Mouse (Mus musculus): ENCODE measurements around the gene Evi5l. TPM values are rescaled to one million over a fixed set of nuclear protein-coding genes. Genes with fewer than 3 reads are reported as not detected.

Evi5l gene
- polyA plus RNA-seq, 1 experiment from 2014 or later: 12.5 TPM

Other genes starting within 250 kb of the Evi5l start
- not detected in 2 replicates for gene Cd209b, start 239.7 kb upstream of the Evi5l start, polyA plus RNA-seq (2014; fragmentation: Nextera tagmentation; extraction: Ambion mirVana)
- 0.55 and 0.69 TPM in 2 replicates for gene Cd209c, start 211.8 kb upstream of the Evi5l start, polyA plus RNA-seq (2014; fragmentation: Nextera tagmentation; extraction: Ambion mirVana)
- not detected in 2 replicates for gene Cd209f, start 60.7 kb upstream of the Evi5l start, polyA plus RNA-seq (2014; fragmentation: Nextera tagmentation; extraction: Ambion mirVana)
- not detected in 2 replicates for gene Cd209g, start 32.5 kb upstream of the Evi5l start, polyA plus RNA-seq (2014; fragmentation: Nextera tagmentation; extraction: Ambion mirVana)
- 1.0 and 1.4 TPM in 2 replicates for gene Prr36, start 50.9 kb downstream of the Evi5l start, polyA plus RNA-seq (2014; fragmentation: Nextera tagmentation; extraction: Ambion mirVana)
- 0.21 TPM in 2 replicates for gene Lrrc8e, start 60.3 kb downstream of the Evi5l start, polyA plus RNA-seq (2014; fragmentation: Nextera tagmentation; extraction: Ambion mirVana)
- gene Map2k7, start 72.2 kb downstream of the Evi5l start, polyA plus RNA-seq (2014; fragmentation: Nextera tagmentation; extraction: Ambion mirVana): 11.8 and 13.9 TPM in 2 replicates
- 0.21 and 0.74 TPM in 2 replicates for gene Gm49320, start 72.3 kb downstream of the Evi5l start, polyA plus RNA-seq (2014; fragmentation: Nextera tagmentation; extraction: Ambion mirVana)
- 1.5 and 1.7 TPM in 2 replicates for gene Tgfbr3l, start 81.6 kb downstream of the Evi5l start, polyA plus RNA-seq (2014; fragmentation: Nextera tagmentation; extraction: Ambion mirVana)
- 39.3 and 41.8 TPM in 2 replicates for gene Snapc2, start 86.5 kb downstream of the Evi5l start, polyA plus RNA-seq (2014; fragmentation: Nextera tagmentation; extraction: Ambion mirVana)
- gene Ctxn1, start 92.7 kb downstream of the Evi5l start, polyA plus RNA-seq (2014; fragmentation: Nextera tagmentation; extraction: Ambion mirVana): 21.4 and 23.2 TPM in 2 replicates
- 99.2 and 105 TPM in 2 replicates for gene Timm44, start 109.3 kb downstream of the Evi5l start, polyA plus RNA-seq (2014; fragmentation: Nextera tagmentation; extraction: Ambion mirVana)
- 15.2 and 19.3 TPM in 2 replicates for gene Ccl25, start 158.6 kb downstream of the Evi5l start, polyA plus RNA-seq (2014; fragmentation: Nextera tagmentation; extraction: Ambion mirVana)
- 266 and 299 TPM in 2 replicates for gene Elavl1, start 158.8 kb downstream of the Evi5l start, polyA plus RNA-seq (2014; fragmentation: Nextera tagmentation; extraction: Ambion mirVana)

All from liver, embryonic 11.5 days (tissue).